Mouse (Mus musculus) liver, adult (tissue): ENCODE data around the gene Rbm47.

ENCODE experiments used
- GATA4 ChIP-seq: IDR thresholded peaks from 2 replicates; pipeline ENCODE4 v1.6.1; 2014; ENCODE audit warnings: mild to moderate bottlenecking, low read length; ENCODE audit not compliant: insufficient replicate concordance

The Rbm47 gene

GRCm38 (mm10) chr5:66173018-66173417 is at the start of gene Rbm47:
Gene Rbm47 (minus strand): TSS chr5:66173118.
- no peak for TF ChIP-seq GATA4

- TF ChIP-seq GATA4 = no peak
Observed at GRCm38 (mm10) chr5:66220620-66221019, 47.7 kb upstream of the Rbm47 start.

- TF ChIP-seq GATA4 = no peak
Observed at GRCm38 (mm10) chr5:66219692-66220091, 46.8 kb upstream of the Rbm47 start.

- no peak for TF ChIP-seq GATA4
Observed at GRCm38 (mm10) chr5:66215569-66216277, 42.8 kb upstream of the Rbm47 start.

GRCm38 (mm10) chr5:66214395-66214935 is 41.5 kb upstream of the Rbm47 start:
- TF ChIP-seq GATA4 = no peak

- TF ChIP-seq GATA4 = no peak
Observed at GRCm38 (mm10) chr5:66209532-66210176, 36.7 kb upstream of the Rbm47 start.

- no peak for TF ChIP-seq GATA4
Observed at GRCm38 (mm10) chr5:66204966-66205365, 32.0 kb upstream of the Rbm47 start.

DNA sequence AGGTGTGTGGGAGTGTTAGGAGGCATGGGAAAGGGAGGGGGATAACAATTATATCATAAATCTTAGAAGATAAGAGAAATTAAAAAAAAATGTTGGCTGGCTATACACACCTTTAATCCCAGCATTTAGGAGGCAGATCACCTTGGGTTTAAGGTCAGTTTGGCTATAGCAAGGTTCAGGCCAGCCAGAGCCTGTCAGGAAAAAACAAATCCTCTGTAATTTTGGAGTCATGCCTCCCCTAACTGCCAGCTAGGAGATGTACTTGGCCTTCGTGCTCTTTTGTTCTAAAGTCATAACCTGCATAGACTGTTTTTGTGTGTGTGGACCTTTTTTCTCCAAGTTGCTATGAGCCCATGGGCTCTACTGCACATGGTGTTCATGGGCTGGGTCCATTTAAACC is 30.5 kb upstream of the Rbm47 start:
- no peak for TF ChIP-seq GATA4

DNA sequence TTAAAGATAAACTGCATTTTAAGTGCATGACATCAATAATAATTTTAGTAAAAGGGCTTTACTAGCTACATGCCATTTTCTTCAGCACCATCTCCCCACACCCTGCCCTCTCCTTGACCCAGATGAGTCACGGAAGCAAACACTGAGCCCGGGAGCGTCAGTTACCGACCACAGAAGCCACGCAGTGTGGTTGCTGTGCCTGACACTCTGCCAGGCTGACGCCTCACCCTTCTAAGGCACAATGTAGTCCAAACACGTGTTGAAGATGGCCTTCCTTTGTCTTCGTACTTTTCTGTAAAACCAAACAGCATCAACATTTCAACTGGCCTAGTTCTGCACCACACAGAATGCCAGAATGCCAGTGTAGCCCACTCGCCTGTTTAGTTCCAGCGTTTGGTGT is 27.1 kb upstream of the Rbm47 start:
- no peak for TF ChIP-seq GATA4

GRCm38 (mm10) chr5:66195323-66195722 is 22.4 kb upstream of the Rbm47 start:
- no peak for TF ChIP-seq GATA4

DNA sequence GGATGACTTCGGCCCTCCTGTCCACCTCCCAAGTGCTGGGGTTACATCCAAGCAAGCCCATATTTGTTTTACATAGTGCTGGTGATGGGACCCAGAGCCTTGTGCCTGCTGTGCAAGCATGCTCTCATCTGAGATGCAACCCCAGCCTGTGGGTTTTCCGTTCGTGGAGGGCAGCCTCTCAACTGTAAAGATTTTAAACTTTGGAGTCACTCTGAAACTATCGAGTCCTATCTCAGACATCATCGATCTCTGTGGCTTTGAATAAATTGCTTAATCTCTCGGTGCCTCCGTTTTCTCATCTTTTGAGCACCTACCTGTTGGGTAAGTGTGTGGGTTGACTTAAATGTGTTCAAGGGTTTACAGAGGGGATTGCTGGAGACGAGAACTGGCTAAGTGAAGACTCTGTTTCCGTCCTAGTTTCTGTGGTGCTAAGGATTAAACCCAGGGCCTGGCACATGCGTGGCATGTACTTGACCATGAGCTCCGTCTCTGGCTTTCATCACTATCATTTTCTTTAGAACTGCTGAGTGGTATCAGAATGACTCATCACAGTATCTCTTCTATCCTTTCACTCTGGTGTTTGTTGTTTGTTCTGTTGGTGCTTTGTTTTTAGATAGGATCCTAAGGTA is 20.4 kb upstream of the Rbm47 start:
- TF ChIP-seq GATA4 = no peak

DNA sequence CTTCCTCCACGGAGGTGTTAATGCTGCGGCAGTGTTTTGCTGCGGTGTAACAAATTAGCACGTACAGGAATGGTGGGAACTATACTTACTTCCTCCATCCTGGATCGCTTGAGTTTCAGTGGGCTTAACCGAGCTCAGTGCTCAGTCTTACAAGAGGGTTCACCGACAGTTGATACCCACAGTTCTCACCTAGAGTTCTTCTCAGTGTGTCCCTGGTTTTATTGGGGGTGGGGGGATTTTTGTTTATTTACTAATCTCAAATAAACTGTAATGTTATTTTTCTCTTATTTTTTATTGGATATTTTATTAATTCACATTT is 18.2 kb upstream of the Rbm47 start:
- no peak for TF ChIP-seq GATA4

- no peak for TF ChIP-seq GATA4
Observed at GRCm38 (mm10) chr5:66190481-66191184, 17.7 kb upstream of the Rbm47 start.

- no peak for TF ChIP-seq GATA4
Observed at GRCm38 (mm10) chr5:66182156-66182555, 9.2 kb upstream of the Rbm47 start.

DNA sequence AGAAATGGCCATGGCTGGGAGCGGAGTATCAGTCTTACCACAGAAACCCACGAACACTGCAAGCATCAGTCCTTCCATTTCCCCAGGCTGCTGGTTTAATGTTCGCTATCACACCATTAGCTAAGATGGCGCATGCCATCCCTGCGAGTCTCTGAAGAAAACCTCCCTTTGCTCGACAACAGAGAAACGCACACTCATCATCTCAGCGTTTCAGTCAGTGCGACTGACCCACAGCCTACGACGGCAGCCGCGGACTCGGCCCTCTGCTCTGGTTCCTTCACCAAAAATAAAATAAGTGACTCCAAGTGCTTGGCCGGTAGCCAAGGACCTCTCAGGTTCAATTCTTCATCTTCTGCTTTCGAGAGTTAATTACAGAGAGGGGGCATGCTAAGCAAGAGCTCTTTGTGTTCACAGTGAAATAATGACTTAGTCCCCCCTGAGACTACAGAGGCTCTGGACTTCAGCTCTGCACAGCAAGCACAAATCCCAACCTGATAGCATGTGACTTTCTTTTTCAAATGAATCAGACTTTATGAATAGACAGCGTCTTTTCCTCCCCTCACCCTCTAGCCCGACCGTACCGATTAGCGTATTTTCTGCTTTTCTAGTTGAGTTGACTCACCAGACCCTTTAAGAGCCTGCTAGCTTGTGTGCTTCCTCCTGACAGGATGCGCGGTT is 1.4 kb upstream of the Rbm47 start:
- TF ChIP-seq GATA4 = no peak
